Mouse (Mus musculus) spleen, postnatal 10 days (tissue): Measurements from ENCODE around the gene Aim2.

ENCODE experiments used
- DNase-seq, 2 experiments: peaks; one replicate each; pipeline ENCODE4 v3.0.0; 2021 to 2022; ENCODE audit warnings: low spot score in 2 of 2

Gene Aim2

DNA sequence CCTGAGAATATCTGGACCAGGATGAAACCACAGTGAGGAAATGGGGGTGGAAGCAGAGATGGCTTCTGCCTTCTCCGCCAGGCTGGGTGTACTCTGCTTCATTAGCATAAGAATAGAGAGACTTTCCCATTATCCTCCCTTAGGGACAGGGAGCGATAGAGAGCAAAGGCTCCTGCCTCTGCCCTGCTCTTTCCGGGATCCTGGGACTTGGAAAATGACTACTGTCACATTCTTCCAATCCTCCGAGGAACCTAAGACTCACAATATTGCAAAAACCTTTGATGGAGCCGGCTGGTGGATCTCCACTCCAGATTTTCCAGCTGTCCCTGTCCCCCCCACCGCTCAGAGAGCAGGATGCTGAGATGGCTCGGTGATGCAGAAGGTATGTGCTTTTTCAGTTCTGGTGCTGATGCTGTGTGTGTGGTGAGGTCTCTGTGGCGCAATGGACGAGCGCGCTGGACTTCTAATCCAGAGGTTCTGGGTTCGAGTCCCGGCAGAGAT is 39.3 kb downstream of the Aim2 start:
- no peak for DNase-seq

DNA sequence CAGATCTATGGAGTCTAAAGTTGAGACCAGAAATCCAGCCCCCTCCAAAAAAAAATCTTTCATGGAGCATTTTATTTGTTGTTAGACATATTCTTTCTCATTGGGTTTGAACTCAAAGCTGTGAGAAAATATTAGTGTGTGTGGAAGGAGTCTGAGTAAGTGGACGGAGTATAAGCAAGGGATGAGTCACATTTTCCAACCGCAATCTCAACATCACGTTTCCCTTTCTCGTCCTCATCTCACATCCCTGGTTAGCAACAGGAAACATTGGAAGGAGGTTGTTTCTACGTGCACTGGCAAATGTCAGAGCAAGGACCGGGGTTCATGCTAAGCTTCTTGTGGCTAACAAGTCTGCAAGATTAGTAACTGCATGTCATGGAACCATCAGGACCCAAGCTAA is 41.1 kb downstream of the Aim2 start:
- no peak for DNase-seq

DNA sequence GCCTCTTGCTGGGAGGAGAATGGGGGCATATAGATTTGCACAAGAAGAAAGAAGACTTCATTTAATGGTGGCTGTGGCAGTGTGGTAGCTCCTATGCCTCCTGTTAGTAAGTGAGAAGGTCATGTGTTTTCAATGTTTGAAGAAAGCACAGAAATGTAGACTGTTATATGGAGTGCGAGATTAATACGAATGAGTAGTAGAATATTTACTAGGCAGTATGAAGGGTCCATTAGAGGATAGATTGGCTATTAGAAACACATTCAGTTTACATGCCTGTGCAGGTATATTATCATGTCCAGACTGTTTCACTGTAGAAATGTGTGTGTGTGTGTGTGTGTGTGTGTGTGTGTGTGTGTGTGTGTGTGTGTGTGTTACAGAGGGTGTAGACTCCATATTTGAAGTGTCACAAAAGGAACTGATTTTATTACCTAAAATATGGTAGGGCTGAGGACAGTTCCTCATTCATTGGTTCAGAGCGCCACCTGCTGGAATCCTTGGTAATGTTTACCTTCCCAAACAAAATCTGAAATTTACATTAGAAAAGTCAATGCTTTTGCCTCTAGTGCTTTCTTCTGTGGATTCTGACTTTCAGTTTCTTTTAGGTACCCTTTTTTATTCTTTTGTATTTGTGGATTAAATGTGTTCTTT is 47.8 kb downstream of the Aim2 start:
- peak; percentile 66 to 87 for DNase-seq

DNA sequence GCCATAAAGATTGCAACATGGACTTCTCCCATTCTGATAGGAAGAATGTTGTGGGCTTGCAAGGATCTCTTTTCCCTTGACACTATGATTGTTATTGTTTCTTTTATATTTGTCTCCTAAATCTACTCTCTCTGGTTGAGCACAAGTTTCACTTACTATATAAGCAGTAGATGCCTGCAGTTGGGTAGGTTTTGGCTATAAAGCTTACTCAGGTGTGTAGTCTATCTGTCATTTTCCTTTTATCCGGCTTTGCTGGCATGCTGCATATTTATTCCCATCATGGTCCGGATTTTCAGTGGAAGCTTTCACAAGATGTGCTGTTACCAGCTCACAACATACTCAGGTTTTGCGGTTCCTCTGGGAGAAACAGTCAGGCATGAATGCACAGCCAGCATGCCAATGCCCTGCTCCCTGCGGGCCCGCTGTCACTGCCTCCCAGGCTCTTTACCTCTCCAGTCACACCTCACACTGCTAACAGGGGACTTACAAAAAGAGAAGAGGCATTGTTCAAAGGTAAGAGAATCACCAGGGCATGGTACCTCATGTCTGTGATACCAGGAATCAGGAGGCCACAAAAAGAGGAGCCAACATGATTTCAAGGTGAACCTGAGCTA is 54.1 kb downstream of the Aim2 start:
- no peak for DNase-seq

DNA sequence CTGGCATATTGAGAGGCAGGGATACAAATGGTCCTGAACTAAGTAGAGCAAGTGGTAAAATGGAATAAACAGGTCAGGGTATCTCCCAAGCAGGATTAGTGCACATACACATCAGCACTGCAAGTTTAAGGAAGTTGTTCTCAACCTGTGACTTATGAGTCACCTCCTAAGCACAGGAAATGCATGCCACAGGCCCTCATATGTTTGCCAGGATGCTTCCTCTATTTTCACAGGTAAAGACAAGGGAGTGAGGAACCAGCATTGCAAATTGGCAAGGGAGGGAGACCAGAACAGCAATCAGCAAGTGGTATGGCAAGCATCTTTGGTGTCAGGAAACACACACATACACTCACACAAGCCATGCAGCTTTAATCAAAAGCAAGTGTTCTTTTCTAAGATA is 58.4 kb downstream of the Aim2 start:
- no peak for DNase-seq

DNA sequence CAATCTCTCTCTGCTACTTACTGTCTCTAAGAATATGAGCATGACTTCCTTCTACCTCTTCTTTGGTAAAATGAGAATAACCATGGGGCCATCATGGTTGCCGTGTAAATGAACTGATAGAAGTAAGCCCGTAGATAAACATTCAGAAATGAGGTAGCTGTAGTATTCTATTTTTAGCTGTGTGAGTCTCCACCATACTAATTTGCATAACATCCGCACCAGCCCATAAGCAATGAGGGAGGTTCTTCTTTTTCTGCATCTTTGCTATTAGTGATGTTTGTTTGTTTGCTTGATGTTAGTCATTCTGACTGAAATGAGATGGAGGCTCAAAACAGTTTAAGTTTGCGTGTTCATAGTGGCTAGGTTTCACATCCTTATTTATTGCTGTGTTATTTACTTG is 61.2 kb downstream of the Aim2 start:
- no peak for DNase-seq

DNA sequence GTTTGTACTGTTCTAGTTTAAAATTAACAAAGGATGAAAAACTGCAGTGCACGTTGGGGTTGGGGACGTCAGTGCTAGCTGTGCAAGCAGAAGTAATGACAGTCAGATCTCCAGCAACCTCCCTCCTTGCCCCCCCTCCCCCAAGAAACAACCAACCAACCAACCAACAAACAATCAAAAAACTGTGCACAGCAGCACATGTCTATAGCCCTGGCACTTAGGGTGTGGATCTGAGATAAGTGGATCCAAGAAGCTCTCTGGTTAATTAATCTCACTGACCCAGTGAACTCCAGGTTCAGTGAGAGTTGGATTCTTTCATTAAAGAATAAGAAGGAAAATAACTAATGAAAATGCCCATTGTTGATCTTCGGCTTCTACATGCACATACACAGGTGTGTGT is 64.0 kb downstream of the Aim2 start:
- no peak for DNase-seq

DNA sequence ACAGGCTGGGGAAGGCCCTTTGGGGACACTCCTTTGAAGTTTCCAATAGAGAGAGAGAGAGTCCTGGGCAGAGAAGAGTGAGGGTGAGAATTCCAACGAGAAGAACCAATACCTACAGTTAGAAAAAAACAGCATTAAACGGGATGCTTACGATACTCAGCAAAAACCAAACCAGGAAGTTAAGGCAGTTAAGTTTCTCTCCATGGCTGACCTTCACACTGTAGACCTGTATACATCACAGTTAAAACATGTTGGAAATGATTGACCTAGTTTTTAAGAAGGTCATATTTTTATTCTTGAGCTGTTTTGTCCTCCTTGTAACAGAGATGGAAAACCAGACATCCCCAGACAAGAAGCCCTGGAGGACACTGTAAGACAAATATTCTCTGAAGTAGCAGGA is 67.8 kb downstream of the Aim2 start:
- DNase-seq: no peak

DNA sequence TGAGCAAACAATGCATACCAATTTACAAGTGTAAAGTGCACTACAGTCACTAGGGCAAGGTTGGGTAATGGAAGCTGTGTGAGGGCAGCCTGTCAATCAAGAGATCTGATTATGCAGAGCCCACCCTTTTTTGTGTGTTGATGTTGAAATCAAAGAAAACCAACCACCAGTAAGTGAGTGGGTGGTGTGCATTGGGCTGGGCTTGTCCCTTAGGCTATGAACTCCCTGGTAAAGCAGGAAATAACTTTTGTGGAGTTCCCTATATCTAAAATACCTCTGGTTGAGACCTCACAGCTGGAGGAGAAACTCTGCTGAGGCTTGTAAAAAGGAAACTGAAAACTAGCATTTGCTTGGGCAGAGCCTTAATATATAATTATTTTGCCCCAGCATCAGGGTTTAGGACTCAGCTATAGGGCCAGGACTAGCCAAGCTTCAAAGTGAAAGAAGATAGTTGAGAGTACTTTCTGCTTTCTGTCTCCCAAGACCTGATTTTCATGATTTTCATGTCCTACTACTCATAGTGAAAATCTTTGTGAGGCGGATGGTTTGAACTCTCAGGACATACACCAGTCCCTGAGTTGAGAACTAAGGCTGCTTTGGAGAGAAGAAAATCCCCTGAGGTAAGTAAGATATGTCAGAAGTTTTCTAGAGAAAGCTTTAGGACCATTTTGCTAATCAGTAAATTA is 68.4 kb downstream of the Aim2 start:
- DNase-seq: no peak

DNA sequence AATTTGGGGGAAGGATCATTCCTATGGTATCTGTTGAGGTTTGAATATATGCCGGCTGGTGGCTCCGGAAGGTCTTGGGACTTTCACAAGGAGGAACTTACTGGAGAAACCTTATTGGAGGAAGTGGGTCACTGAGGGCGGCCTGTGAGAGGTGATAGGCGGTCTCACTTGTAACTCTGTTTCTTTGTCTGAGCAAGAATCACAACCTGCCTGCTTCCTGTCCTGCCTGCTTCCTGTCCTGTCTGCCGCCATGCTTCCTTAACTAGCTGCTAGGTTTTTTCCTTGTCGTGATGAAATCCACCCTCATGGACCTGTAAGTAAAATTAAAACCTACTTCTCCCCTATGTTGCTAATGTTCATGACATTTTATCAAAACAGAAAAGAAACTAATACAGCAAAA is 69.7 kb downstream of the Aim2 start:
- DNase-seq: peak in 1 of 2 experiments; percentile 54

DNA sequence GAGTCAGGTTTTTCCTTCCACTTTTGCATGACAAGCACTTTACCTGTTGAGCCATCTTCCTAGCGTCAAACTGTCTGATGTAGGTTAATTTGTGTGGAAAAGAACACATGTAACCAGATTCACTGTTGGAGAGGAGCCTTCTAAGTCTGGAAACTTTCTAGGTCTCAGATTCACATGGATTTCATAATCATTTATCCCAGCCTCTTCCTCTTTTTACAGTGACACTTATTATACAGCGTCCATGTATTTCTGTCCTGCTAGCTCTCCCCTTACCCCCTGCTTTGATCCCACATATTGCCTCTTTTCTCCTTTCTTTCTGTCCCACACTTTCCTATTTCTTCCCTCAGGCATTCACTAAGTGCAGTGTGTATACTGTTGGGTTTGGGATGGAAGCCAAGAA is 75.7 kb downstream of the Aim2 start:
- no peak for DNase-seq

DNA sequence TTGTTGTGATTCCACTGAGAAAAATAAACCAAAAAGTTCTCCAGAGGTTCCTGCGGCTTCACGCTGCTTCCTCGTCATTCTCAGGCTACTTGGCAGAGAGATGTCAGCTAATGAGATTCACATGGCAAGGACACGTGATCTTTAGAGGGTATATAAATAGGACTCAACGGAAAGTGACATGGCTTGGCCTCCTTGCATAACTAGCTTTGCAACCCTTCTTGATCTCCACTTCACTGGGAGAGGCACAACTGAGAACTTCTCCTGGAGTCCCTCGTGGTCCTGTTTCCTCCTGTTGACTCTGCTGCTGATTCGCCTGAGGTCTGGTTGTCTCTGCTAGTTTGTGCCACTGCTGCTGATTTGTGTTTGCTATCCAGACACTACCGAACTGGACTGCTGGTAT is 76.7 kb downstream of the Aim2 start:
- no peak for DNase-seq

DNA sequence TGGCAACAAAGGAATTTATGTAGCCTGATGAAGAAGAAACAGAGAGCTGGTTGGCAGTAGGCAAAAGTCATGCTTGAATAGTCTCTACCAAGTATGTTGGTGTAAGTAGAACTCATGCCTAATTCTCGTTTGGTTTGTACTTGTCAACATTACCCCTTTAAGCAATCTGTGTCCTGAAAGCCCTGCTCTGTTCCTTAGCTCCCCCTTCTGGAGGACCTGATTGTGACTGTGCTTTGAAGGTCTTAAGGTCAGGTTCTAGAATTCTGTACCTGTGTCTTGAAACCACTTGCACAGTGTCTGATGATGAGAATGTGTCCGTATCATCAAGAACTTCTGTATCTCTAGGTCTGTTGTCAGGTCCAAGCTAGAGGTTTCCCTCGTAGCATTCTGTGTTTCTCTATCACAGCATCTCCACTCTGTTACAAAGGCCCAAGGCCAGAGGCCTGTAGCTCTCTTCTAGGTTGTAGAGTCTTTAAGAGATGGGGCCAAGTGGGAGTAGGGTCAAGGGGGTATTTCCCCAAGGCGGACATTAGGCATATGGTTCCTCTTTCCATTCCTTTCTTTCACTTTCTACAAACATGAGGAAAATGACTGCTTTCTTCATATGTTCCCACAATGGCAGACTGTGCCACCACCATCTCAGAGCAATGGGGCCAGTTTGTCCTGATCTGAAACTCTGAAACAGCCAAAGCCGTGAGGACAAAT is 79.5 kb downstream of the Aim2 start:
- DNase-seq: no peak

DNA sequence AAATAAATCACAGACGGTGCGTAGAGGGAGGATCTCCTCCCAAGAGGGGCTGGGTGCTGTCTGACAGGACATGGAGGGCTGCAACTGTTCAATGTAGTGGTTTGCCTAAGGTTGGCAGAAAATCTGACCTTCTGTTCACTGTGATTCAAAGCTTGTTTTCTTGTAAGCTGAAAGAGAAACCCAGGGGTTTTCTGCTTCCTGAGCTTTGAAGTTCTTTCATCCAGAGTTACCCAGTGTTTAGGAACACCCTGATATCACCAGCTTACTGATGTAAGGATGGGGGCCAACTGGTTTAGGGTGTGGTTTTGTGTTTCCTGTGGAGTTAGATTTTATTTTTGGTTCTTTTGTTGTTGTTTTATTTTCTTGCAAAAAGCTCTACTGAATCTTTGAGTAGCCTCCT is 81.7 kb downstream of the Aim2 start:
- no peak for DNase-seq

DNA sequence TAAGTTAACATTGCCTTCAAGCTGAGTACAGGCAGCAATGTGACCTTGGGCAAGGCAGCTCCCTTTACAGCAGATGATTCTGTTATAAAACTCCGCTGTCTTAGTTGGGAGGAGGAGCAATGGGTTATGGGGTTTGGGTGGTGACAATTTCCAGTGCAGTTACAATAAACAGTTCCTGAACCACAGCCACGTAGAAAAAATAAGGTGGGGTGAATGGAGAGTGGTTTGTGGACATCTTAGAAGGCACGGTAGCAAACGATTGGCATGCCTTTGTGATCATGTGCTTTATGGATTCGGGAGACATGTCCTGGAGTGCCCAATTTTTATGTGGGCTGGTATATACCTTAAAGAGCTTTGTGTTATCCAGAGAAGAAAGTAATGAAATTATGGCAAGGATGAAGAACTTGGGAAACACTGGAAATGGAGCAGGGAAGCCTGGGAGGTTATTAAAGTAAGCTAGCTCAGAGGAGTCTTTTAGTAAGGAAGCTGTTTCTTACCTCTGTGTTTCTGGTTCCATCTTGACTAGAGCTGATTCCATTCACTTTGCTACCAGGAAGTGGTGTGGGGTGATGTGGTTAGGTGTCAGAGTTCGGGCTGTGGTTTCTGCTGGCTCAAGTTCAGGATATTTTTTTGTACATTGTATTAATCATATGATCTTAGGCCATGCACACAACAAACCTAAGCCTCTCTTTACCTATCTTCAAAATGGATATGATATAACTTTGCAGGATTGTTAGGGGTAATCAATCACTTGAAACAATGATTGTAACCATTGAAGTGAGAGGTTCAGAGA is 86.7 kb downstream of the Aim2 start:
- DNase-seq: no peak

DNA sequence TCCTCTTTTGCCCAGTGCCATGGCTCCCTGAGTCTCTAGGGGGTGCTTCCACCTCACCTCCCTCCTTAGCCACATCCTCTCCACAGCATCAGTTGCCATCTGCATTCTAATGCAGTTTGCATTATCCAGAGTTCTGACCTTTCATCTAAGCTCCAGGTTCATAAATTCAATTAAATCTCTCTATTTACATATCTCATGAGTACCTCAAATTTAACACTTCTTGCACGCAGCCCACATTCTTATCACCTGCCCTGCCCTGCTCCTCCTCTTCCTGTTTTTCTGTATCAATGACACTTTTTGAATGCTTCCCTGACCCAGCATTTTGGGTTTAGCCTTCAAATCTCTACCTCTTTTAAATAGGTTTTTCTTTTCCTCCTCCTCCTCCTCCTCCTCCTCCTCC is 90.0 kb downstream of the Aim2 start:
- DNase-seq: no peak

DNA sequence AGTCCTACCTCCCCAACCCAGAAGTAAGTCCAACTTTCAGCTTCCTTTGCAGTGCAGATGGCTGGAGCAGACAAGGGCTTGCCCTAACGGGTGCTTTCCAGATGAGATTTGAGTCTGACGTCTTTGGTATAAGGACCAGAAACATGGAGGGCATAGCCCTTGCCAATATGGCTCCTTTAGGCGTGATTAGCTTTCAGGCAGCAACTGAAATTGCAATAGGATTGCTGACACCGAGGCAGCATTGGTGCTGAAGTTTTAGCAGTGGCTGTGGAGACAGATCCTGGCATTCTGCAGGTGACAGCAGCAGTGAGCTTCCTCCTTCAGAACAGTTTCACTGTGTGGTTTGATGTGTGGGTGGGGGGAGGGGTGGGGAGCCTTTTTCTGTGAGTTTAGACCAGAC is 90.5 kb downstream of the Aim2 start:
- DNase-seq: peak in 1 of 2 experiments; percentile 32

DNA sequence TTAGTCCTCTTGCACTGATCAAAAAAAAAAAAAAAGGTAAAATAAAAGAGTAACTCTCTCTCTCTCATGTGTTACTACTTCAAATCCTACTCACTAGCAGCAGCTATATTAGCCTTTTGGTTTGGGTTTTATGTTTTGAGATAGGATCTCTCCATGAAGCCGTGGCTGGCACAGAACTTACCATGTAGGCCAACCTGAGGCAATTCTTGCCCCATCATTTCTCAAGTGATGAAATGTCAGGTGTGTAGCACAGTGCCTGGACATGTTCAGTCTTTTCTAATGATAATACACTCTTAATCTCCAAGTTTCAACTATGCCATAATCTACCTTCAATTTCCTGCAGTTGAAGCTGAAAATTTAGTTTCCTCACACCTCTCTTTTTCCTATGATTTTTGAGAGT is 92.4 kb downstream of the Aim2 start:
- DNase-seq: no peak

DNA sequence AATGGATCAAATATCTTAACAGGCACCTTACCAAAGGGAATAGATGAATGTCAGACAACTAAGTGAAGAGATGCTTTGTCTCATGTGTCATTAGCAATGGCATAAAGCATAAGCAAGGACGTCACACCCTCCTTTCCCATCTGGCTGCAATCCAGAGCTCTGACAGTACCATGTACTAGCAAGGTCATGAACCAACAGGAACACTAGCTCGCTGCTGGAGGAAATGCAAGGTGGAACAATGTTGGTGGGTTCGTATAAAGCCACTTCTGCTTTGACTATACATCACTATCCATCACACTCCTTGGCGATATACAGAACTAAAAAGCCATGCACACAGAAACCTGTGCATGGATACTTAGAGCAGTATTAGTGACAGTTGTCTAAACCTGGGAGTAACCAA is 96.4 kb downstream of the Aim2 start:
- DNase-seq: no peak

DNA sequence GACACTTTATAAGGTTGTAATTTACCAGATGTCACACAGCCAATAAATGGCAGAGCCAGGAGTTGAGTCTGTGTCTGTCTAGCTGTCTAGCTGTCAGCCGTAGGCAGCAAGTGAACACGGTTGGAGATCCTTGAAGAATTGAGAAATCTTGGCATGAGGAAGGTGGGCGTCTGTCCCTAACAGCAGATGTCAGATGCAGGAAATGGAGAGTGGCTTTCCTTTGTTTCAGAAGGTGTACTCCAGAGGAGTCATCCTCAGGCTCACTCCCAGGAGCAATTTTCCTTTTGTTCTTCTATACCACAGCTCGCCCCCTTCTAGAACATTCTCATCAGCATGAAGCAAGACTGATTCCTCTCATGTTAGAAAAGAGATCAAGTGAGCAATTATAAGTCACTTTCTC is 99.9 kb downstream of the Aim2 start:
- DNase-seq: no peak

DNA sequence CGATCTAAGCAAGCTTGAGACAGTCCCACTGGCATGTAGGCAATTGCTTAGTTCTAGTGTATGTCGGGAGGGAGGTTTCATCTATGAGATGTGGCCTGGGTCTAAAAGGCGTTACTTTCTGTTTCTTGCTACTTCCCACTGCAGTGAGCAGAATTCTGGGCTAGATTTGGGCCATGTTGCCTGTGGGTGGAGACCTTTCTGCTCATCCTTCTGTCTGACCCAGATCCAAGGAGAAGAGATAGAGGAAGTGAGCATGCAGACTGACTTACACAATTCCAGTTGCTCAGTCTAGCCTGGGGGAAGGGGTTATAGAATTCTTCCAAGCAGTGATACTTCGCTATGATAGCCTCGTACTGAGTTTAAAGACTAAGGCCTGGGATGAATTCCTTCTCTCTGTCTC is 101.0 kb downstream of the Aim2 start:
- no peak for DNase-seq
